Mouse (Mus musculus) limb, embryonic 14.5 days (tissue): ENCODE data around the gene Rbm19. TPM values are rescaled to one million over a fixed set of nuclear protein-coding genes. Genes with fewer than 3 reads are reported as not detected.

Experiments used
- ATAC-seq: fragments of 200-750 bp; cut with Nextera tagmentation; 2 replicates; pipeline ENCODE4 v1.8.0; 2017; ENCODE audit warnings: low read depth, moderate number of reproducible peaks, moderate TSS enrichment; ENCODE audit not compliant: low FRiP score
- DNase-seq: peaks from one replicate; pipeline ENCODE4 v3.0.0-alpha.2; 2015; ENCODE audit warnings: low spot score
- H3K27ac ChIP-seq: fragments of 300-500 bp; sonication (generic); replicated peaks from 2 replicates; pipeline ENCODE4 v1.5.1; 2014; ENCODE audit warnings: low read depth, mild to moderate bottlenecking, low read length, moderate library complexity, mixed read lengths
- H3K27me3 ChIP-seq: fragments of 300-500 bp; sonication (generic); 2 replicates; pipeline ENCODE4 v1.6.1; 2014; ENCODE audit warnings: low read length, mixed read lengths; ENCODE audit not compliant: control insufficient read depth, insufficient read depth
- H3K36me3 ChIP-seq: fragments of 300-500 bp; sonication (generic); 2 replicates; pipeline ENCODE4 v1.6.1; 2014; ENCODE audit warnings: mild to moderate bottlenecking, low read length, moderate library complexity, mixed read lengths; ENCODE audit not compliant: control insufficient read depth, insufficient read depth
- H3K4me1 ChIP-seq: fragments of 300-500 bp; sonication (generic); 2 replicates; pipeline ENCODE4 v1.6.1; 2014; ENCODE audit warnings: antibody characterized with exemption, low read length, mixed read lengths; ENCODE audit not compliant: control insufficient read depth, insufficient read depth
- H3K4me2 ChIP-seq: fragments of 300-500 bp; sonication (generic); replicated peaks from 2 replicates; pipeline ENCODE4 v1.6.1; 2014; ENCODE audit warnings: low read depth, mild to moderate bottlenecking, low read length, moderate library complexity; ENCODE audit not compliant: severe bottlenecking
- H3K4me3 ChIP-seq: fragments of 300-500 bp; sonication (generic); replicated peaks from 2 replicates; pipeline ENCODE4 v1.5.1; 2014; ENCODE audit warnings: low read length
- H3K9ac ChIP-seq: fragments of 300-500 bp; sonication (generic); 2 replicates; pipeline ENCODE4 v1.6.1; 2014; ENCODE audit warnings: mild to moderate bottlenecking, low read depth, low read length, moderate library complexity; ENCODE audit not compliant: severe bottlenecking
- H3K9me3 ChIP-seq: fragments of 300-500 bp; sonication (generic); 2 replicates; pipeline ENCODE4 v1.6.1; 2016; ENCODE audit warnings: low read length; ENCODE audit not compliant: control insufficient read depth
- POLR2A ChIP-seq: fragments of 200-500 bp; IDR thresholded peaks from 2 replicates; pipeline ENCODE4 v1.8.0; 2012; ENCODE audit warnings: inconsistent platforms, mild to moderate bottlenecking, moderate library complexity, borderline replicate concordance; ENCODE audit not compliant: insufficient read depth, insufficient read length; ENCODE audit errors: extremely low read depth
- WGBS: fragments of 180-500 bp; shearing (Covaris S2); extraction: QIAGEN DNeasy Blood & Tissue Kit; methylation state at CpG from one replicate; pipeline ENCODE4 v1.1.7; 2014; 5-methylcytosine and 5-hydroxymethylcytosine counted together
- polyA plus RNA-seq, 2 experiments: library from polyadenylated mRNA; depleted of rRNA in 1 of 2; stranded (reverse) in 1 of 2; unstranded in 1 of 2; fragments of >200 nt; fragmentation: Nextera tagmentation in 1 of 2; extraction: Ambion mirVana in 1 of 2; gene quantifications; 2 replicates each; pipeline versions ENCODE4 v1.2.1 to v1.2.3; 2012 to 2014

Gene Rbm19
- polyA plus RNA-seq, 2 experiments = 11.6 to 16.7 TPM

GRCm38 (mm10) chr5:120138406-120138805, 22.1 kb downstream of the Rbm19 start:
- TF ChIP-seq POLR2A = no peak
- H3K27ac ChIP-seq = no peak overlapping the region
- H3K4me1 ChIP-seq = no peaks in the 10 kb centered on the region
- no peak overlapping the region for H3K9ac ChIP-seq
- H3K36me3 ChIP-seq = peaks cover 37% of the 10 kb centered on the region
- H3K9me3 ChIP-seq = no peaks in the 10 kb centered on the region
- WGBS = 85% methylated on average over 3 of the region's 3 CpGs
- DNase-seq = no peak
- no peak overlapping the region for H3K4me3 ChIP-seq
- no peak for ATAC-seq
- no peaks in the 10 kb centered on the region for H3K27me3 ChIP-seq
- no peak overlapping the region for H3K4me2 ChIP-seq

- TF ChIP-seq POLR2A = no peak
- no peak overlapping the region for H3K4me3 ChIP-seq
- no peak for DNase-seq
- H3K27me3 ChIP-seq = no peaks in the 10 kb centered on the region
- no peak overlapping the region for H3K4me2 ChIP-seq
- H3K27ac ChIP-seq = no peak overlapping the region
- WGBS = 60% methylated on average over 8 of the region's 8 CpGs
- ATAC-seq = peak; percentile 66; the same call in 1 of the 2 replicates
- no peaks in the 10 kb centered on the region for H3K9me3 ChIP-seq
- no peak overlapping the region for H3K9ac ChIP-seq
- H3K36me3 ChIP-seq = peaks cover 42% of the 10 kb centered on the region
- H3K4me1 ChIP-seq = no peaks in the 10 kb centered on the region
Measured at GRCm38 (mm10) chr5:120139224-120139623, 23.0 kb downstream of the Rbm19 start.

- Histone ChIP-seq H3K4me1 (no peaks in the 10 kb centered on the region), H3K36me3 (peaks cover 59% of the 10 kb centered on the region), H3K4me2 (no peak overlapping the region), H3K9me3 (no peaks in the 10 kb centered on the region), H3K4me3 (no peak overlapping the region), H3K27ac (no peak overlapping the region), H3K9ac (no peak overlapping the region), H3K27me3 (no peaks in the 10 kb centered on the region)
- 57% methylated on average over 7 of the region's 7 CpGs for WGBS
- no peak for ATAC-seq
- no peak for TF ChIP-seq POLR2A
- no peak for DNase-seq
Measured at GRCm38 (mm10) chr5:120143941-120144340, 27.7 kb downstream of the Rbm19 start.

GRCm38 (mm10) chr5:120145371-120146050, 29.2 kb downstream of the Rbm19 start:
- H3K9ac ChIP-seq = no peak overlapping the region
- no peak for DNase-seq
- peaks cover 53% of the 10 kb centered on the region for H3K36me3 ChIP-seq

GRCm38 (mm10) chr5:120146051-120146385, 29.8 kb downstream of the Rbm19 start:
- Histone ChIP-seq H3K4me2 (no peak overlapping the region), H3K36me3 (peaks cover 48% of the 10 kb centered on the region), H3K27me3 (no peaks in the 10 kb centered on the region), H3K4me1 (no peaks in the 10 kb centered on the region), H3K4me3 (no peak overlapping the region), H3K9me3 (no peaks in the 10 kb centered on the region), H3K27ac (no peak overlapping the region), H3K9ac (no peak overlapping the region)
- no peak for TF ChIP-seq POLR2A
- DNase-seq = peak; percentile 47
- ATAC-seq = peak; percentile 61; the same call in 1 of the 2 replicates
- 65% methylated on average over 11 of the region's 11 CpGs for WGBS

More at GRCm38 (mm10) chr5:120145371-120146050, 29.2 kb downstream of the Rbm19 start:
- Histone ChIP-seq H3K9me3 (no peaks in the 10 kb centered on the region), H3K27ac (no peak overlapping the region), H3K27me3 (no peaks in the 10 kb centered on the region), H3K4me1 (no peaks in the 10 kb centered on the region), H3K4me2 (no peak overlapping the region), H3K4me3 (no peak overlapping the region)
- 81% methylated on average over 19 of the region's 19 CpGs for WGBS
- no peak for ATAC-seq
- TF ChIP-seq POLR2A = no peak
